Mouse (Mus musculus) embryonic fibroblast, embryonic 13.5 days (primary cell): ENCODE measurements around the gene Prss27.

Experiments used
- CTCF ChIP-seq: IDR thresholded peaks from 2 replicates; pipeline ENCODE4 v1.5.1; 2011; ENCODE audit warnings: mild to moderate bottlenecking, control low read depth, low read length, moderate library complexity, borderline replicate concordance; ENCODE audit not compliant: insufficient read depth
- POLR2A ChIP-seq: IDR thresholded peaks from 2 replicates; pipeline ENCODE4 v1.6.1; 2011; ENCODE audit warnings: low read depth, mild to moderate bottlenecking, control low read depth, low read length, moderate library complexity

GRCm38 (mm10) chr17:24015727-24016126 lies 22.2 kb upstream of the Prss27 start:
- TF ChIP-seq CTCF (peak; percentile 39; the same call in 1 of the 2 replicates), POLR2A (no peak)
